Mouse (Mus musculus) gastrocnemius, adult 8-10 months (tissue): ENCODE measurements around the gene Ift122. TPM values are rescaled to one million over a fixed set of nuclear protein-coding genes. Genes with fewer than 3 reads are reported as not detected.

Experiments used
- total RNA-seq, 4 experiments: library from RNA; stranded (reverse); gene quantifications; 2 replicates each; pipeline ENCODE4 v1.2.4; 2022

The Ift122 gene
- total RNA-seq, 4 experiments from 2014 or later = 3.3 to 4.9 (median 4.0) TPM

Other genes with a start within 250 kb of the Ift122 start
- 100 to 1,000 TPM; 113 to 132 (median 118) TPM for gene Raf1, start 176.8 kb upstream of the Ift122 start, total RNA-seq
- under 1 TPM in 3 of 4 experiments, not detected in 1; 0.36 to 0.58 (median 0.41) TPM for gene Tmem40, start 91.1 kb upstream of the Ift122 start, total RNA-seq
- 10 to 100 TPM; 63.6 to 80.2 (median 77.4) TPM for gene Cand2, start 78.9 kb upstream of the Ift122 start, total RNA-seq
- gene Rpl32, start 44.7 kb upstream of the Ift122 start, total RNA-seq = 100 to 1,000 TPM; 581 to 694 (median 621) TPM
- under 1 TPM in 3 of 4 experiments, not detected in 1; 0.12 to 0.29 (median 0.15) TPM for gene Efcab12, start 15.1 kb upstream of the Ift122 start, total RNA-seq
- gene Mbd4, start 99 bp upstream of the Ift122 start, total RNA-seq = 1 to 10 TPM in 2 of 4 experiments, under 1 TPM in 2; 0.80 to 1.2 (median 1.0) TPM
- not detected for gene Rho, start 78.3 kb downstream of the Ift122 start, total RNA-seq
- gene H1foo, start 91.5 kb downstream of the Ift122 start, total RNA-seq = not detected
- 10 to 100 TPM; 12.9 to 25.5 (median 19.1) TPM for gene Plxnd1, start 141.5 kb downstream of the Ift122 start, total RNA-seq